Mouse (Mus musculus) cortical plate, adult 2 months (tissue): ENCODE measurements at regions not wholly inside any gene's neighbourhood (a gene's known extent, or its start where the extent isn't known, plus 50 kb on each side); places are given as distances from the start of the nearest gene placed in this dataset.

Experiments used
- CTCF ChIP-seq: fragments of 200-500 bp; IDR thresholded peaks from 2 replicates; pipeline ENCODE4 v1.5.1; 2011; ENCODE audit warnings: mild to moderate bottlenecking, control low read depth, low read length; ENCODE audit not compliant: insufficient read depth; ENCODE audit errors: extremely low read depth
- POLR2A ChIP-seq: fragments of 200-500 bp; IDR thresholded peaks from 2 replicates; pipeline ENCODE4 v1.6.1; 2011; ENCODE audit warnings: mild to moderate bottlenecking, low read length, control low read depth; ENCODE audit not compliant: insufficient read depth; ENCODE audit errors: extremely low read depth

GRCm38 (mm10) chr13:101016181-101016580 lies 183.0 kb upstream of the Slc30a5 start:
- TF ChIP-seq CTCF (no peak), POLR2A (no peak)
